Mouse (Mus musculus) thymus, postnatal 14 days (tissue): ENCODE measurements at regions not wholly inside any gene's neighbourhood (a gene's known extent, or its start where the extent isn't known, plus 50 kb on each side); places are given as distances from the start of the nearest gene placed in this dataset.

Source experiments
- DNase-seq: peaks from one replicate; pipeline ENCODE4 v3.0.0; 2021

DNA sequence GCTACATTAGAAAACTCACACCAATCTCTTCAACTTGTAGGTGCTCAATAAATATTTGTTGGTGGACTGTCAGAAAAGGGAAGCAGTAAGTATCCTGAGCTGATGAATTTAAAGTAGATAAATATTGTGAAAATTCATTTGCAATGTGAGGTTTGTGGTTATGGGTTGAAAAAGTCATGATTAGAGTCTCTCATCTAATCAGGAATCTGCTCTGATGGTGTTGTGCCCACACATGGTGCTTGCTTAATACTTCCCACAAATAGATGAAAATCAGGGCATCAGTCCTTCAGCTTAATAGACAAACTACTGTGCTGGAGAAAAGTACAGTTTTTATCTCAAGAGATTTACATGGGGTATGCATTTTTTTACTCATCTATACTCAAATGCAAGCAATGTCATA, 59.9 kb downstream of the S1pr1 start:
- DNase-seq = no peak

DNA sequence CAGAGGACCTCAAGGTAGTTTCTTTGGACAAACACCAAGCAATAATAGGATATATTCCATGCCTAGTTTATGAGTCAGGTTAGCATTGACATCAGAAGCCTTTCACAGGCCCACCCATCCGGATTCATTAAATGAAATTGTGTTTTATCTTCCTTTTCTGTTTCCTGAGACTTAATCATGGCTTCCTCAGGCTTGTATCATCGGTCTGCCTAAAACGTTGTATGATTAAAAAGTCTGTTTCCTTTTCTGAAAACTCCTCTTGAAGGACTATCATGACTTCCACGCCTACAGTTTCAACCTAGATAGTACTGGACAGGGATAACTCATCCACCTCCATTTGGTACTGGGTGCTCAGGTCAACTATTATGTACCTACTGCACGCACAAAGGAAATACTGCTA, 62.6 kb downstream of the S1pr1 start:
- DNase-seq = no peak

DNA sequence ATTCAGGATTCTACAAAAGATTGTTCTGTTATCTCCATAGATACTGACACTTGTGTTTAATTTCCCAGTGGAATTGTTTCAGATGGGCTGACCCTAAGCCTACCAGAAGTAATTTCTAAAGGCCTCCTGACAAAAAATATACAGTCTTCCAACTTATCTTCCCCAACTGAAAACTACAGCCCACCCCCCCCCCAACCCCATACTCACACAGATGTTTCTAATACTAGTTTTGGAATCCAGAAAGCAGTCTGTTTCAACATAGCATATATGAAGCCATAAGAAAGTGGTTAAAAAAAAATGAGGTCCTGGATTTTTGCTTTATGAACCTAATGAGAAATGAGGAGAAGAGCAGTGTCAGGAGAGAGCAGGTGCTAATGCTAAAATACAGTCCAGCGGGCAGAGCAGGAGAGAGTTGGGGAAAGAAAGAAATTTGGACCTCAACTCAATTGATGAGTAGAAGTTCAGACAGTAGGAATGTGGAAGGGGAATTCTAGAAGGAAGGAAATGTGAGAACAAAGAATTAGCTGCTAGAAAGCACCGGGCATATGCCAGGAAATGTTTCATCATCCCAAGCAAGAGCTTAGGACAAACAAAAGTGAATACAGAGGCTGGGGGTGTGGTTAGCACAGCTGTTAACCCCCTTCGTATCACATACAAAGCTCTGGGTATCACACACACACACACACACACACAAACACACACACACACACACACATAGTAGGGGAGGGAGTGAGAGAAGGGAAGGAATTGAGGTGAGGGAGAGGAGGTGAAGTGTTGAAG, 65.3 kb downstream of the S1pr1 start:
- no peak for DNase-seq

DNA sequence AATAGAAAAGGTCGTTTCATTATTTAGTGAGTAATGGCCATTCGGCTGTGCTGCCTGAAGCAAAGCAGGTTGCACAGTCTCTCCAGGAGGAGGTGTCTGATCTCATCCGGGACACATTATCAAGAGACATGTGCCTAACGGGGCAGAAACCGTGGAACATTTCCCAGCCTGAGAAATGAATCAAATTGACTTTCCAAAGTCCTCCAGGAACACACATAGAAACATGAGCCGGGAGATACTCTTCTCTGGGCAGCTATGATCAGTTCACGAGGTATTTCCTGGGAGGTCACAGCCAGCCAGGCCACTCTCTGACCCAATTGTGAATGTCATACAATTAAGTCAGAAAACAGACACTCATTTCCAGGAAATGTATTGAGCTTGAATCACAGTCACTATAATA, 67.9 kb downstream of the S1pr1 start:
- no peak for DNase-seq

DNA sequence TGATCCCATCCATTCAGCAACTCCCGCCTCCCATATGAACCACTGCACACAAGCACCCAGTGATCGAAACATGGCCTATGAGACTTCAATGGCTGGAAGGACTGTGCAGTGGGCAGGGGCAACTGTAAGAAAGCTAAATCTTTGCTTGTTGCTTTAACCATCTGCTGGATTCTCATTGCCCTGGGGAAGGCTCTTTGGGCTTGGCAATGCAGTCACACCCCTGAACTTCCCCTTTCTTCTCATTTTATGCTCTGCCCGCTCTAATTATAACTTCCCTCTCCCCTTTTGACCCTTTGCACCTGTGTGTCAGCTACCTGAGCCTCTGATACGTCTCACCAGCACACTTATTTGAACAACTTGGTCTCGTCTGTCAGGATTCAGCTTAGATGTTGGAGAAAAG, 70.6 kb downstream of the S1pr1 start:
- no peak for DNase-seq

DNA sequence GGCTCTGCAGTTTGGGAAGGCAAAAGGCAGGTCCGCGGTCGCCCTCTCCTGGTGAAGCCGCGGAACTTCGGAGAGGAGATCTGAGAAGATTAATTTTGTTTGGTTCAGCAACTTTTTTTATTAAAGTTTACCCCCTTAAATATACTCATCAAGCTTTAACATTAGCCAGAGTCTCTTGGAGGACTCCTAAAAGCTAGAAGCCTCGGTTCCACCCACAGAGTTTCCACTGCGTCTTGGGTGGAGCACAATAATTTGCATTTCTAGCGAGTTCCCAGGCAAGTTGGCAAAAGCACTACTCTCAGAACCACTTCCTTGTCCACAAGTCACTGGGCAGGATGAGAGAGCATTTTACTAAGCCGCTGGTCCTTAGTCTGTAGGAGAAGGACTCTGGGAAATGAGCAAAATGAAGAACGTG, 72.0 kb downstream of the S1pr1 start:
- peak; percentile 87 for DNase-seq

DNA sequence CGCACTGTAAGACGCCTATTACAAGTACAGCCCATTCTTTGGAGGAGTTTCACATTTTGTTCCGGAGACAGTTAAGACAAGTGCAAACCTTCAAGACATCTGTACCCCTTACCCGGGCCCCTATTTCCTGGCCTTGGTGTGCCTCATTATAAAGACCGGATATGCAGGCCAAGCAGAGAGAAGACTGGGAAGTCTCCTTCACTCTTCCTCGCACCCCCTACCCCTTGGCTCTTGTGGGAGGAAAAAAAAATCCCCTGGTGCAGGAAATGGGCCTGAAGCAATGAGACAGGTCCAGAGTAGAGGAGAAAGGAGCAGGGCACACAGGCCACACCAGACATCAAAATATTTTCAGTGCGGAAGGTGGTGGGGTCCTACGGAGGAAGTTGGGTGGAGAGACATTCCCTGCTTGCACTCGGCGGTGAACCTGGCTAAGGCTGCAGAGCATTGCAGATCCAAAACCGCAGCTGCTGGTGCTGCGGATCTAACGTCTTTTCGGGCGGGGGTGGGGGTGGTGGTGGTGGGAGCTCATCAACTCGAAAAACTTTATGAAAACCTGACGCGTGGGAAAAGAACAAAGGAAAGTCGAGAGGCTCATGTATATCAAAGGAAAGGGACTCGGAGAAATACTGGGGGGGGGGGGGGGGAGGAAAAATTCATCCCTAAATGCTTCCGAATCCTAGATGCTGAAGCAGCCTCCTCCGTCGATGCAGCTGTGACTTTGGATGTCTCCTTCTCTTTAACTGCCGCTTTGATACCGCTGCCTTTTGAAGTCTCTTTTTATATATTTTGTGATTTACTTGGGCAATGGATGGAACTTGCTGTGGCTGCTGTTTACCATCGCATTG, 72.6 kb downstream of the S1pr1 start:
- DNase-seq = peak; percentile 66

DNA sequence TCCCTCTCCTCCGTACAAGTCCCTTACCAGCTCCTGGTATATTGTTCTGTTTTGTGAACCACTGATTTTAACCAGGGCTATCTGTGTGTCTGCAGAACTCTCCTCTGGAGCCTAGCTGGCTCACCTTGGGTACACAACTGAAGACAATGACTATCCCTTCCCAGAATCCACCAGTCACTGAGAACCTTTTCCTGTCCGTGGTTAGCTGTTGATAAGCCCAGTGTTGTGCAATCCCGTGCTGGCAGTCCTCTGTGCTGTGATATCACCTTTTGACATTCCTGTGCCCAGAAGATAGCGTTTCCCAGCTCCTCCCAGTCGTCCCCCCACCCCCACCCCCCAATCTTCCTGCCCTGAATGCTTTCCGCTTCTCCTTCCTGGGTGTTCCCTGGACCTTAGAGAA, 73.5 kb downstream of the S1pr1 start:
- peak; percentile 8 for DNase-seq

DNA sequence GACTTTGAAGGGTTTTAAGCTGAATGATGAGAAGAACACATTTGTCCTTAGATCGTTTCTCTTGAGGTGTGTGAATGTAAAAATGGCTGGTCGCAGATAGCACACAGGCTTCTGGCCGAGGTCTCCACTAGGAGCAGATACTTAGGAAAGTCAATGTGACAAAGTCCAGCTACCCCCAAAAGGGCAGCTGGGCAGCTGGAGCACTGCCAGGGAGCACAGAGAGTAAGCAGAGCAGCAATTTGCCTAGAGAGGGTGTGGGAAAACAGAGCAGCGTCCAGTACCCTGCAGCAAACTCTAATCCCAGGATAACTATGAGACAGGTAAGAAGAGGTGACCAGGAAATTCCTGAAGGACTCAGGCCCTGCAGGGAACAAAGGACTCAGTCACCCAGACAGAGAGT, 79.4 kb downstream of the S1pr1 start:
- DNase-seq = no peak

DNA sequence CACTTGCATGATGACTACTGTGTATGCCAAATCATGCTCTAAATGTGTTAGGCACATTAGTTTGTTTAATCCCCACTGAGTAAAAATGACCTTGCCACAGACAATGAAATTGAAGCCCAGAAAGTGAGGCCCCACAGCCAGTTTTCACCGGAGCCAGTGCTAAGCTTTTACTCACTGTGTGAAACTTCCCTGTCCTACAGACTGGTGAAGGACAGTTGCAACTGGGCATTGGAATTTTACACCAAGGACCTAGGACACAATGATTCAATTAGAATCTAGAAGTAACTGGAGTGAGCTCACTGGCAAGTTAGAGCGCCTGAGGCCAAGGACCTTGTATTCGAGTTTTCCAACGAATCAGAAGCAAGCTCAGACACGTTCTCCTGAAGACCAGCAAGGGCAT, 79.8 kb downstream of the S1pr1 start:
- no peak for DNase-seq

DNA sequence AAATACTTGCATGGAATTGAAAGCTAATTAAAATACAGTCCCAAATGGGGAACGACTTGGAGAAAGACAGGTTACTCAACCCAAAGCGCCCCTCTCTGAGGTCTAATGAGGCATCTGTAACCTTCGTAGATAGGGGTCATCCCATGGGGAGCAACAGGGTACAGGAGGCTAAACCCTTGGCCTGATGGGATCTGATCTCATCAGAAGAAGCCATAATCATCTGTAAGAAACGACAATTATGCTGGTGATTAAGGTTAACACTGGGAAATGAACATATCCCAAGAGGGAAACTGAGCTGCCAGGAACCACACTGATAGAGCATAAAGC, 82.5 kb downstream of the S1pr1 start:
- DNase-seq = no peak

DNA sequence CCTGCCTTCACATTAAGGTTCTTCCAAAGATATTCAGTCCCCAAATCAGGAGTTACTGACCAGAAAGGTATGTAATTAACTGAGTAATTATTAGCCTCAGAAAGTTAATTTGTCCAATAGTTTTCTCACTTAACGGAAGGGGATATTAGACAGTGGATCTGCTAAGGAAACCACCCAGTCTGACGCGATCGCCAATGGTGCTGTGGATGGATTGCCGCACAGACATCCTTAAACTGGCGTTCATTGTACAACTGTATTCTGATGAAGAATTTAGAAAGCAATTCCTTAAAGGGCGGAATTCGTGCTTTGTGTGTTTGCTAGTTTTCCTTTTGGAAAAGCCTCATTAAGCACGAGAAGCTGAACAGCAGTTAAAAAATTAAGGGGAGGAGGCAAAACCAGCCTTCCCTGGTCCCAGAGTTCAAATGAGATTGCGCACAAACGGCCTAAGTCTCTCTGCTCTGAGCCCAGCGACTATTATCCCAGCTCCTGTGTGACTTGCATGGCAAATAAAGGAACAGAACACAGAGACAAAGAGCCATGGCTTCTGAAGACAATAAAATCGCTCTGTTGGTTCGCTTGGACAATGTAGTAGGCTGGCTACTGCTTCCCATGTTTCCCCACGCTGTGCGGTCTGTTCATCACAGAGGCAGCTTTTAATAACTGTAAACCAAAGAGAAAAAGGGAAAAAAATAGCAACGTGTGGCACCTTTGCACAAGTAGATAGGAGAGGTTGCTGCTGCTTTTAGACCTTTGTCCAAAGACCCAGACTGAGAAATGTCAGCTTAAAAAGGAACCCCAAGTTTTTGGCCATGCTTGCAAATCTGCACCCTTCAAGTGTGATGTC, 83.1 kb downstream of the S1pr1 start:
- no peak for DNase-seq

DNA sequence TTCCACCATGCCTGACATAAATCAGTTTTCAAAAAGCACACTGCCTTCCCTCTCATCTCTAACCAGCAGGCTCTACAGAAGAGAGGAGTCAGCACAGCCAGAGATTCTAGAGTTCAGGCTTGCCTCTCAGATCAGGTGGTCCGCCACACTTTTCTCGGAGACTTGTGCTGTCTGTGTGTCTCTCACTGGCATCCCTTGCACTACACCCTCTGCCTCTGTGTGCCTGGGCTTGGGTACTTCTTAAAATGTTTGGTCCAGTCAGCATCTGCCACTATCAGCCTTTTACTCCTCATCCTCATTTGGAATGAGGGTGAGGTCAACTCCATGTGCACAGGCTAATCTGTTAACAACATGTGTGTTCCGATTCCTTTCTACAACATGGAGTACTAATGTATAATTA, 92.0 kb downstream of the S1pr1 start:
- no peak for DNase-seq

DNA sequence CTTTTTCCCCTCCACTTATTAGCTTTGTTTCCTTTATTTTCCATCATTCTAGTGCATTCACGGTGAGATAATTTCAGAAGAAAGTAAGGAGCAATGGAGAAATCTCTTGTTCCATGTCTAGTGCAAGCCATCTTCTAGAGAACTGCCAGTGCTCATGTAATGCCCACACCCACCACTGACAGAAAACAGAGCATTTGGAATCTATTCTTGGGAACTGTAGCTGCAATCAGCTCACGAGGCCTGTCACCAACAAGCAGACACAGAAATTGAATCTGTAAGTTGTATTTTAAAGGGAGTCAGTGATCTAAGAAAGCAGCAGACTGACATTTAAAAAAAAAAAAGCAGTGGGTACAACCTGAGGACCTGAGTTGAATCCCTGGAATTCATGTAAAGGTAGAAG, 92.6 kb downstream of the S1pr1 start:
- no peak for DNase-seq

DNA sequence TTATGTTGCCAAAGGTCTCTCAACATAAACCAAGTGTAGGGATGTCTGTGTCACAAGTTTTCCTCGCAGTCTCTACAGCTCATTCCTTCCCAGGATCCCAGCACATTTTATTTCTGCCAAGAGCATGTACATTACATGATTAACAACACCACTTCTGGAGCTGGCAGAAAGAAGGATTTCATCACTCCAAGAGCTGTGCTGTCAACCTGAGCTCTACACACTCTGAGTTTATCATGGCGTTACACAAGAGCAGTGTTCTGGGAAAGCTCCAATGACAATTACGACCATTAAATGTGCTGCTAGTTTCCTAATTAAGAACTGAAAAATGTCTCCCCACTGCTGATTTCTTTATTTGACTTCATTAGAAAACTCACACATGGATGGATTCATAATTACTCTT, 94.9 kb downstream of the S1pr1 start:
- no peak for DNase-seq

DNA sequence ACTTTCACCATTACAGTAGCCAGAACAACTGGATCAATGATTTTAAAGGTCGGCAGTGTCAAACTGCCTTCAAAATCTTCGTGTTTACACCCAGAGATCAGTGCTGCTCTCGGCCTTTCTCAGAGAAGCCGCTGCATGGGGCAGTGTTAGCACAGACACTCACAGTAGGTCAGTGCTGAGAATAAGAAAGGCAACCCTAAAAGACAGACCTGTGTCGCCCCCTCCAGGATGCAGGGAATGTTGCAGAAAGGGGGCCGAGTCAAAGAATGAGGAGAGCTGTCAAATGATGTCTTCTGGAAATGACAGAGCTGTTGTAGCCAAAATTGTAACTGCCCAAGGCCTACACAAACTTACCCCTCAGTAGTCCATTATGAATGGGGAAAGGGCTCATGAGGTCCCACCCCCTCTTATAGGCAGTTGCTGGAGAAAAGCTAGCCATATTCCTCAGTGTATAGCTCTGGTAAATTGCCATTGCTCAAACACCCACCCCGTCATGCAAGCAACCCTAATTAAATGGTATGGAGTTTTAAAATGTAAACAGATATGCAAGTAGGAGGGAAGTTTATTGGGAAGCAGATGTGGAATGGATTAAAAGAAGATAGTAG, 98.8 kb downstream of the S1pr1 start:
- peak; percentile 24 for DNase-seq

DNA sequence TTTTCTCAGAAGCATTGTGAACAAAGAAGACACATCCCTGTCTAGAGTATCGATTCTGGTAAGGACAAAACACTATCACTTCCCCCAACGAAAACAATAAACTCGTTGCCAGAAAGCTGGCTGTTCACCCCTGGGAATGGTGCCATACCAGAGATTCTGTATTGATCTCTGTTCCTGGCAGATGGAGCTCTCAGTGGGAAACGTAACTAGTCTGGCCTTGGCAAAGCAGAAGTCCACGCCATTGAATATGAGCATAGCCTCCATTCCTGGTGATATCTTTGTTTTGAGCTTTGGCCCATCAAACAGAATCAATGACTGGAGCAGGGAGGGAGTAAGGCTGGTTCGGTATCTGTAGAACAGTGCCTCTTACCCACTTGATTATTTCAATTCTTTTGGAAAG, 102.0 kb downstream of the S1pr1 start:
- DNase-seq = no peak

DNA sequence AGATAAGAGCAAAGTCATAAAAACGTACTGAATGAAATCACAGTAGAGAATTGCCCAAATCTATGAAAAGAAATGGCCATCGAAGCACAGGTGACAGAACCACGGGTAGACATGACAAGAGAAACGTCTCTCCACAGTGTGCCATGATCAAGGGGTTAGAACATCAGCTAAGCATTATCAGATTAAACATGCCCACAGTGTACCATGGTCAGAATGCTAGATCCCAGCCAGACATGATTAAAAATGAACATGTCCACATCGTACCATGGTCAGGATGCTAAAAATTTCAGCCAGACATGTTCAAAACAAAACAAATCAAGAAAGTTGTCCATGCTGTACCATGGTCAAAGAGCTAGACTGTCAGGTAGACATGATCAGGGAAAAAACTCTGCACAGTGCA, 106.8 kb downstream of the S1pr1 start:
- DNase-seq = no peak

DNA sequence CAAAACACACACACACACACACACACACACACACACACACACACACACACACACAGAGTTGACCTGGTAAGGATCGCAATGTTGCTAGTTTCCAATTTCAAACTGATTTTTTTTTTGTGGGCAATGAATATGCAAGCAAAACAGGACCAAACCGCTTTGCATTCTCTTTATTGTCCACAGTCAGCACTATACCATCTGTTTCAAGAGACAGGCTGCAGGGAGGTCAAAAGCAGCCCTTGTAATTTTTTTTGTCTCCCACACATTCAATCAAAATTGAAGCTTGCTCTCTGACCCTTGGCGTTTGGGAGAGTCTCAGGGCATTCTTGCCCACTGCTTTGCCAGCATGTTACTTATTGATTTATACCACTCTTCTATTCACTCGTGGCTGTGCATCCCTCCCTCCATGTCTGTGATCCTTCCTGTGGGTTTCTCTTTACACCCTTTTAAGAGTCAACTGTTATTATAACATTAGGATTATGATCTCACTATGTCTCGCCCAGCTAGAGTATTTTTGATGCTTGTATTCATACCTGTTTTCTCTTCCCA, 110.1 kb downstream of the S1pr1 start:
- no peak for DNase-seq

DNA sequence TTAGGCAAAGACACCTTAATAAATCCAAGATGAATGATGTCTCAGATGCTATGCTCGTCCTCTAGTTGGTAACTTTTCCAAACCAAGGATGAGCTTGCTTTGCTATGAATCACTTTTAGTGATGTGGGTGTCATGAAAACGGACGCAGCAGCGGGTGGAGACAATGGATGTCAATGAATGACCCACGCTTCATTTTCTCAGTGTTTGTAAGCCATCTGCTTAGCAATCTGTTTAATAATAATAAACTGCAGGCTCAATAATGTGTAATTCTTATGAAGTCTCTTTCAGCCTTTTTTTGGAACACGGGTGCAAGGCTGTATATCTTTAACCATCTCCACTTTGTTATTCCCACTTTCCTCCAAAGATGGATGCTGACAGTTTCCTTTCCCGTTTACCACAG, 110.6 kb downstream of the S1pr1 start:
- no peak for DNase-seq

DNA sequence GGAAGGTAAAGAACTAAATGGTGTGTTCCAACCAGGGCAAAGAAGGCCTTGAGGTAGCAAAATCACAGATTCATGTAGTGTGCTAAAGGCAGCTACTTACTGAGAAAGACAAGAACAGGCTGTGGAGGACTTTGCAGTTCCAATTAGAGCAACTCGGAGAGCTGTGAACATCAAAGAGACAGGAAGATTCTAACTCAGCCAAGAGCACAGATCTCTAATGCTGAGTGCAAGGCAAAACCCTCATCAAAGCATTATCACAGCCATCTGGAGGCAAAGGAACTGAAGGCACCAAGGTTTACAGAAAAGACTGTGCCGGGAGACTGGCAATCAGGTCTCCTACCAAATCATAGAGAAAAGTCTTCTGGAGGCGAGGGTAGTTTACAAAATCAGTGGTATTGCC, 111.1 kb downstream of the S1pr1 start:
- DNase-seq = no peak

DNA sequence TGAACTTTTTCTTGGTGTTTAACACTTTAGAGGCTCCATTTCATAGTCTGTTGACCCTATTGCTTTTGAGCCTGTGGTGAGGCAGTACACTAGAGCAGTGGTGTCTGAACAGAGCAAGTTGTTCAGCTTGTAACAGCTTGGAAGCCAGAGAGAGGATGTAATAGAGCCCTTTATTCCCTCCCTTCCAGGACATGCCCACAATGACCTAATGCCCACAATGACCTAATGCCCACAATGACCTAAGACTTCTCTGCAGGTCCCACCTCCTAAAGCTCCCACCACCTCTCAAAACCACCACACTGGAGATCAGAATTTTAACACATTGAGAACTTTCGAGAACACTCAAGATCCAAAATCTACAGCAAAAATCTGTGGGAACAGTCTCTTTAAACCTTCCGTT, 115.6 kb downstream of the S1pr1 start:
- no peak for DNase-seq

DNA sequence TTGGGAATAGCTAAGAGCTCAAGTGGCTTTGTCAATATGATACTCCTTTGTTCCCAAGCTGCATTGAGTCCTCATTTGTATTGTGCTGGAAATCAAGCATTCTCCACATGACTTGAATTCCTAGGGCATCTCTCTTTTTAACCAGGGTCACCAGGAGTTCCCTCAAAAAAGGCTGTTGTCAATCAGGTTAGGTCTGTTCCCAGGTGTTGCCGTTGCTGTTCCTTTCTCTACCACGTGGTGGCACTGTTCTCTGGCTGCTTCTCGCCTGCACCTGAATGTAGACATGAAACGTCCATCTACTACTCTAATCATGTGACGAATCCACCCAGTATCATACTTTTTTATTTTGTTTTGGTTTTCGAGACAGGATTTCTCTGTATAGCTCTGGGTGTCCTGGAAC, 118.3 kb downstream of the S1pr1 start:
- peak; percentile 83 for DNase-seq
